Mouse (Mus musculus) mature B cell (primary cell): Measurements from ENCODE around the gene Esyt1.
"Not testable (repeated sequence)": the region's sequence is repeated elsewhere in the genome, so short reads cannot be mapped to it uniquely, and the experiment has no call there.

Experiments used
- in situ Hi-C: fragments of 300-500 bp; cut with MboI; formaldehyde crosslinking; loops from 2 replicates; pipeline ENCODE4 v1.14.3; 2019

Esyt1 gene

GRCm38 (mm10) chr10:128504641-128505370 is 20.9 kb downstream of the Esyt1 start:
- in situ Hi-C loops, result no loop called here

DNA sequence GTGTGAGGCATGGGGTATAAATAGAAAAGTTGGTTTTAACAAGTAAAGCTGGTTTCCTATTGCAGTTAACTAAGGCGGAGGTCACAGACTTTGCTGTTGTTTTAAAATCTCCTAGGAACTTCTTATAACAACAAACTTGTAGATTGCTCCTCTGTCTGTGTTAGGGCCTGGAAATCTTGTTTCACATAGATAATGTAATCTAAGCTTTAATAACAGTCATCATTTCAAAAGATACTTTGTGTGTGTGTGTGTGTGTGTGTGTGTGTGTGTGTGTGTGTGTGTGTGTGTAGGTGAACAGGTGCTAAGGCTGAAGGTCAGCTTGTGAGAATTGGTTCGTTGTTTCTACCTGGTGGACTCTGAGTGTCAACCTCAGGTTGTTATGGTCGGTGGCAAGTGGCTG is 21.7 kb downstream of the Esyt1 start:
- in situ Hi-C loops, result no loop called here

GRCm38 (mm10) chr10:128503532-128503931 is 22.1 kb downstream of the Esyt1 start:
- in situ Hi-C loops, result no loop called here

DNA sequence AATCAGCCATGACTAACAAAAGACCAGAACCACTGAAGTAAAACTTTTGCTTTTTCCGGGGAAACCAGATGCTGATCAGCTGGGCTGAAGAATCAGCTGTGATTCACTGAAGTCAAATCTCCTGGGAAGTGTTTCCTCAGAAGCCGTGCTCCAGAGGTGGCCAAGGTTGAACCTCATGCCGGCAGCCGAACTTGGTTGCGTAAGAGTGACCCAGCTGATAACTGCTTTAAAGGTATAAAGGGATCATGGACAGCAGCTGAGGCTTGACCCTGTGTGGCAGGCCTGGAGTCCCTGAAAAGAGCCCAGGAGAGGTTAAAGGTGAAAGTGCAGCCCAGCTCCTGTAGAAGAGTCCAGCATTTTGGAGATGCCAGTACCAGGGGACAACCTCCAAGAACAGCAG is 23.3 kb downstream of the Esyt1 start:
- in situ Hi-C loops, result no loop called here

GRCm38 (mm10) chr10:128499116-128499671 is 26.5 kb downstream of the Esyt1 start:
- in situ Hi-C loops, result no loop called here

GRCm38 (mm10) chr10:128498590-128498989 is 27.1 kb downstream of the Esyt1 start, which contains the start of gene Myl6b:
Myl6b (minus strand) TSS chr10:128498685.
- in situ Hi-C loops, result no loop called here

GRCm38 (mm10) chr10:128497134-128497737 is 28.4 kb downstream of the Esyt1 start:
- in situ Hi-C loops, result no loop called here

DNA sequence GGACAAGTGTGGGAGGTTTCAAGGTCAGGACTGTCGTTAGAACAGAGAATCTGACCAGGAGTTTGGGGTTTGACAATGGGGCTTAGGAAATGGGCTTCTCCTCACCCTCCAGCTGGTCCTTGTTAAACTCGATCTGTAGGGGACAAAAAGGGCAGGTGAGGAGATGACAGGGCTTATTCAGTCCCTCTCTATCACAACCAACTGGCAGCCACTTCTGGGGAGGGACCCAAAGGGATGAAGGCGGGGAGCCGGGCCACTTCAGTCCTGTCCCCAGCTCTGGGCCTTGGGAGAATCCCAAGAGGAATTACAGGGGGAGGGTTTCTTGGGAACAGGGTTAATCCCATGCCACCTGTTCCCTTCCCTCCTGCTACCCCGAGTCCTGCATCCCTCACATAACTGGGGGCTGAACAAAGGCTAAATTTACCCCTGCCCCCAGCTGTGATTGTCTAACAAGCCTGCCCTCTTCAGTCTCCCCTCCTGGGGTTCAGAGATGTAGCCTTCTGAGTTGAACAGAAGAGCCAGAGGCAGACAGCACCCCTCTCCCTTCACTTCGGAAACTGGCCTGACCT is 29.1 kb downstream of the Esyt1 start:
- in situ Hi-C loops, result no loop called here

DNA sequence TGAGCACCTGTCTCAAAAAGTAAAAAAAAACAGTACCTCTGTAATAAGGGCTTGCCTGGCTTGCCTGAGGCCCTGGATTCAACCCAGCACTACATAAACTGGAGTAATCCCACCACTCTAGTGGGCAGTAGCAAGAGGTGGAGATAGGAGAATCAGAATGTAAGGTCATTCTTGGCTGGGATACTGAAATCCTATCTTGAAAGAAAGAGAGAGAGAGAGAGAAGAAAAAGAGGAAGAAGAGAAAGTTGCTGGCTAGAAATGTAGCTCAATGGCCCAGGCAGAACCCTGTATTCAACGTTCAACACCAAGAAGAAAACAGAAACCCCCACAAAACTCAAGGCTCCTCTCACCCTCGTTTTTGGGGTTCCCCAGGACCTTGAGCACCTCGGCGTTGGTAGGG is 29.8 kb downstream of the Esyt1 start:
- in situ Hi-C loops, result no loop called here

DNA sequence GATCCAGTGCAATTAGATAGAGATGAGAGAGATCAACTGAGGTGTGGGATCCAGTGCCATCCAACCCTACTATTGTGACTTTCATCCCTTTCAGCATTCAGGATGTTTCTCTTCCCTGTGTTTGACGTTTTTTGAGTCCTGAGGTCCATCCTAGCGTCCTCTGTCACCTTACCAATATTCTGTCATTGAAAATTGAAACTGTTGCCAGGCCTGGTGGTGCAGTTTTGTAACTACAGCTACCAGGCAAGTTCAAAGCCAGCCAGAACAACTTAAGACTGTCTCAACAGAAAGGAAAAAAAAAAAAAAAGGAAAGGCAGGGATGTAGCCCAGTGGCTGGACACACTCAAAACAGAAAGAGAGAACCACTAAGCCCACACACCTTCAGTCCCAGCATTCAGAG is 30.4 kb downstream of the Esyt1 start:
- in situ Hi-C loops, result no loop called here

GRCm38 (mm10) chr10:128494667-128495245 is 30.9 kb downstream of the Esyt1 start:
- in situ Hi-C loops, result no loop called here

DNA sequence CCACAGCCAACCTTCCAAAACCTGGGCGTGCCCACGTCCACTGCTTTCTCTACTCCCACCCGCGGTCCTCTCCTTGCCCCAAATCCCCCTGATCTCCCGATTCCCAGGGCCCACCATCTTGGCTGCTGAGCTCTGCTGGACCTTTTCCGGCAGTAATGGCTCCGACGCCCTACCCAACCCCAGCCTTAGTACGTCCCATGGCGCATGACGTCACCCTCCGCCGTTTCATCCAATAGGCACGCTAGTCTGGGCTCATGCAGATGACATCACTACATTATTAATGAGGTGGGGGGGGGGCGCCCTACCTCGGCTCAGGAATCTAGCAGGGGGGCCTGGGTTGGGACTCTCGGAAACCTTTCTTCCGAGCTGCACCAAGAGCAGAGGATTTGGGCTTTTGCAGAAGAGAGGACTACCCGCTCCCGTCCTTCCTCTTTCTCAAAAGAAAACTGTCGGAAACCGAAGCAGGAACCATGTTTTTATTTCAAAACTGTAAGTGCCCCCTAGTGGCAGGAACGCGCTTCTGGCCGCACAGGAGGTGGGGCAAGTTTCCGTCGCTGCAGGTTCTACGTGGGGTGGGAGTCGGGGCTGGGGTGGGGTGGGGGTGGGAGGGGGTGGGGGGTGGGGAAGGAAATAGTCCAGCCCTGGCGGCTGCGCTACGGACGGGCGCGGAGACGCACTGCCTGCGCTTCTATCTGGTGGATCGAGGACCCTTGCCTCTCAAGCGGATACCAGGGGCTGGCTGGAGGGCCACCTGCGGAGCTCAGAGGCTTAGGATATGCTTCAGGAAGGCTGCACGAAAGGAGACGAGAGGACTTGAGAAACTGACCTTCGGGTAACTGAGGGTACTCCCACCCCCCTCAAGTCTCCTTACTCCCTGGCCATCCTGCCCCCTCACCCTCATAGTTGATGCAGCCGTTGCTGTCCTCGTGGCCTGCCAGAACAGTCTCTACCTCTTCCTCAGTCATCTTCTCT is 31.7 kb downstream of the Esyt1 start, which contains the start of gene Myl6:
TSS of gene Myl6 (minus strand) at position 451 of the 972 bp plus-strand sequence.
- in situ Hi-C loops, result no loop called here

GRCm38 (mm10) chr10:128493319-128493694 is 32.4 kb downstream of the Esyt1 start:
- in situ Hi-C loops, result no loop called here

DNA sequence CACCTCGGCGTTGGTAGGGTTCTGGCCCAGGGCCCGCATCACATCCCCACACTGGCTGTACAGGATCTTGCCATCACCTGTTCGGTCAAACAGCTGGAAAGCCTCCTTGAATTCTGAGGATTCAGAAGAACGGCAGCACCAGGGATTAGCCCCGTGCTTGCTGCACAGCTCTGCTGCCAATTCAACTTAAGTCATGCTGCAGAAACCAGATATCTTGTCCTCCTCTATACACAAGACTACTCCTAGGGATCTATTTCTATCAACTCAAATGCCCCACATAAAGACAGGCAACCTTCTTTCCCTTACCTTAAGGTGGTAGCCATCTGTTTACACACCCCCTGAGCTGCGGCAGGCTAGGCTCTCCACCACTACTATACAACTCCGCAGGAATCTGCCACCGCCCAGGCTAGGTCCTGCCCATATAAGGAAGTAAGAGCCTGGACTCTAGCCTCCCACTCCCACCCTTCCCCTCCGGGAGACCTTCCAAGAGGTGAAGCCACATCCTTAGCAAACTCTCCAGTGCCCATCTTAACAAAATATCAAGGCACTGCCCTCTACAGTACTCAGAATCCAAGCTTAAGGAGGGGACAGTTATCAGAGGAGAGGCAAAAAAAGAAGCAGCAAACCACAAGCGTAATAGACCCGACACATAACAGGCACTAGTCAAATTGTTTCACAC is 32.9 kb downstream of the Esyt1 start:
- in situ Hi-C loops, result no loop called here

GRCm38 (mm10) chr10:128492051-128492450 is 33.6 kb downstream of the Esyt1 start:
- in situ Hi-C loops, result not testable (repeated sequence)

GRCm38 (mm10) chr10:128491495-128491894 is 34.2 kb downstream of the Esyt1 start:
- in situ Hi-C loops, result no loop called here

DNA sequence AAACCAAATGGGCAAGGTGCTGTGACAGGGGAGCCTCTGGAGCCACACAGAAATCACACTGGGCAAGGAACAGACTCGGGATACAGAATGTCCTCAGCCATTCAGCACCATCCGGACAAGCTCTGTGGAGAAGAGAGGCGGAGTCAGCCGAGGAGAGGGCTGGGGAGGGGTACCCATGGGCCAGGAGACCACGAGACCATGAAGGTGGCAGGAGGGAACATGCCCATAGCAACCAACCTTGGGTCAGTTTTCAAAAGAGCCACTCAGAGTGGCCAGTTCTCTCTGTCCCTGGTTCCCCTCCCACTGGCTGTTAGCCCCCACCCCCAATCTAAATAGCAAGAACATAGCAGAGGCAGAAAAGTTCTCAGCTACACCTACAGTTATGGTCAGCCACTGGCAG is 34.8 kb downstream of the Esyt1 start:
- in situ Hi-C loops, result no loop called here

- in situ Hi-C loops, result no loop called here
These were observed 35.4 kb downstream of the Esyt1 start for GRCm38 (mm10) chr10:128490232-128490631.

DNA sequence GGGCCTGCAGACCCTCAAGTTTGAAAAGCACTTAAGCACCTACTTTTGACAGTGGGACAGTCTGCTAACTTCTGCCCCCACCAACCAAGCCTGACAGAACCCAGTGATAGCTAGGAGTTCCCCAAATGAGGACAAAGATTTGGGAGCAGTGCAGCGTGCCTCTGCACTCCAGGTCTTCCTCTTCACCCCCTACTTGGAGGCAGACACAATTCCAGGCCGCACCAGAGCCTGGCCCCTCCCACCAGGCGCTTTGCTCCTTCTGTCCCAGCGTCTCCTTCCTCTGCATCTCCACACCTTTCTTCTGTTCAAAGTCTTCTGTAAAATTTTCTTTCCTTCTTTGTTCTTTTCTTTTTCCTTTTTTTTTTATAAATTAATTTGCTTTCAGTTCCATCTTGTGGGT is 35.9 kb downstream of the Esyt1 start:
- in situ Hi-C loops, result no loop called here

DNA sequence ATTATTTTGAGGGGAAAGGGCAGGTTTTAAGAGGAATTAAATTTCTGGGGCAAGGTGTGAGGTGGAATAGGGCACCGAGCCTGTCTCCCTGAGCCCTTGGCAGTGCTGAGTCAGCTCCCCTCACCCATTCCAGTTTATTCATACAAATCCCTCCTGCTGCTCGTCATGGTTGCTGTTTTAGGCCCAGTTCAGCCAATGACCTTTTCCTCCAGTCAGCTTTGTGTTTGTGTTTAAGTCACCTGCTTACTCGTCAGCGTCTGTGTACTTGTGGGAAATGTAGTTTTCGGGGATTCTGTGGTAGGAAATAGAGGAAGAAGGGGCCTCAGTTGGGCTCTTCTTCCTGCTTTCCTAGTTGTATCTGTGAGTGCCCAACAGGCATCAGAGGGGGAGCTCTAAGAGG is 36.3 kb downstream of the Esyt1 start:
- in situ Hi-C loops, result no loop called here

DNA sequence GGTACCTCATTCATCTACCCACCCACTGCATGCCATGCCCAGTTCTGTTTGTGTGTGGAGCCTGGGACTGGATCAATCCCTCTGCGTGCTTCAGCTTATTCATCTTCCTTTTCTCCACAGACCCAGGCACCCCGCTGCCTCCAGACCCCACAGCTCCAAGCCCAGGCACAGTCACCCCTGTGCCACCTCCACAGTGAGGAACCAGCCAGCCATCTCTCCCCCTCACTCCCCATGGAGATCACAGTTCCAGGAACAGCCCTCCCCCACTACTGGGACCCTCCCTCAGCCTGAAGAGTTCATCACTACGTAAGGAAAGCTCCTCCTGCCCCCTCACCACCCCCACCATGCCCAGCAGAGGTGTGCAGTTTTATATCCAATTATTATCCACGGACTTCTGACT is 36.9 kb downstream of the Esyt1 start:
- in situ Hi-C loops, result no loop called here
